Mouse (Mus musculus) G1E (cell line): ENCODE data around the gene Egfl8.

ENCODE experiments used
- CTCF ChIP-seq: IDR thresholded peaks from 2 replicates; pipeline ENCODE4 v1.5.1; 2012; ENCODE audit warnings: low read depth, low read length, inconsistent platforms, mixed read lengths
- GATA1 ChIP-seq: IDR thresholded peaks from 2 replicates; pipeline ENCODE4 v1.6.1; 2012; ENCODE audit warnings: borderline replicate concordance, low read length, inconsistent platforms, mixed read lengths
- POLR2AphosphoS5 ChIP-seq: IDR thresholded peaks from 2 replicates; pipeline ENCODE4 v1.6.1; 2012; ENCODE audit warnings: low read depth, low read length, inconsistent platforms; ENCODE audit not compliant: insufficient replicate concordance
- TAL1 ChIP-seq: conservative IDR thresholded peaks from 2 replicates; pipeline ENCODE4 v1.6.1; 2012; ENCODE audit warnings: low read depth, low read length, inconsistent platforms, mixed read lengths

DNA sequence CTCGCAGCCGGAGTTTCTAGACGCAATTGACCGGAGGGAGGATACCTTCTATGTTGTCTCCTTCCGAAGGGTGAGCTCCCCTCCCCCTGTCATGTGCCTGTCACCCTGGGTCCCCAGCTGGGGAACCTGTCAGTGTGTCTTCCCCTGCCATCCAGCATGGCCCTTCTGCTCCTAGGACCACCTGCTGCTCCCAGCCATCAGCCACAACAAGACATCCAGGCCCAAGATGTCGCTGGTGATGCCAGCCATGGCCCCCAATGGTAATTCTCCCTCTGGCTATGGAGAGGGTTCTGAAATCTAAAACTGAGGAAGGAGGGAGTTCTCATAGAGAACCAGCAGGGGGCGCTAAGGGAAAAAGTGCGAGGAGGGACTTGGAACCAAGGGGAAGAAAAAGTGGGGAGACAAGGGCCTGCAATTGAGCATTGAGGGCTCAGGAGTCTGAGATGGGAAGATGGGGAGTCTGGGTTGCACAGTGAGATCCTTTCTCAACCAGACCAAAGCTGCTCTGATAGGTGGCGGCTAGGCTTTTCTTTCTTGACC is 38.0 kb upstream of the Egfl8 start:
- TF ChIP-seq CTCF: peak; percentile 68
- no peak for TF ChIP-seq TAL1
- TF ChIP-seq GATA1: no peak
- TF ChIP-seq POLR2AphosphoS5: no peak
